23 mouse cellular contexts compared by ENCODE assay signal in genomic region chr1:192962323-192962722, GRCm38 (mm10).
DNase-seq lines count a peak whose midpoint lies in the region; ATAC-seq lines count a peak whose summit lies in the region.
"Had no signal": no experiment of that assay in that cellular context is flagged by ENCODE, and none has a peak within 500 bp of the region (broad histone marks: within the 10 kb centered on the region; RNA-seq: fewer than 3 reads in every experiment).

No protein-coding gene starts in this region.

- H3K27me3 ChIP-seq in hindbrain, embryonic 16.5 days (replicated peaks; ENCODE audit: control insufficient read depth, insufficient read depth, low read length): no peaks in the 10 kb centered on the region
- no peaks in the 10 kb centered on the region for H3K27me3 ChIP-seq in hindbrain, embryonic 11.5 days (ENCODE audit: control insufficient read depth, insufficient read depth, low read length)
- H3K27me3 ChIP-seq in midbrain, embryonic 15.5 days (replicated peaks): no peaks in the 10 kb centered on the region
- no peaks in the 10 kb centered on the region for H3K27me3 ChIP-seq in midbrain, embryonic 16.5 days (ENCODE audit: control insufficient read depth, insufficient read depth, low read depth, low read length)
- H3K27me3 ChIP-seq in neural tube, embryonic 14.5 days (ENCODE audit: control insufficient read depth, insufficient read depth, low read length): no peaks in the 10 kb centered on the region
- H3K27me3 ChIP-seq: embryonic facial prominence, embryonic 13.5 days; forebrain, embryonic 12.5 days had no signal

- no peaks in the 10 kb centered on the region for H3K4me1 ChIP-seq in hindbrain, embryonic 16.5 days (ENCODE audit: control insufficient read depth, insufficient read depth, low read depth, low read length)
- H3K4me1 ChIP-seq in hindbrain, embryonic 11.5 days (replicated peaks; ENCODE audit: control insufficient read depth, insufficient read depth, low read length): no peaks in the 10 kb centered on the region
- no peaks in the 10 kb centered on the region for H3K4me1 ChIP-seq in midbrain, embryonic 15.5 days
- H3K4me1 ChIP-seq in midbrain, embryonic 16.5 days (ENCODE audit: control insufficient read depth, insufficient read depth, low read length): no peaks in the 10 kb centered on the region
- no peaks in the 10 kb centered on the region for H3K4me1 ChIP-seq in neural tube, embryonic 14.5 days (ENCODE audit: control insufficient read depth, insufficient read depth, low read length)
- H3K4me1 ChIP-seq: embryonic facial prominence, embryonic 10.5 days; embryonic facial prominence, embryonic 13.5 days; forebrain, embryonic 12.5 days had no signal

- ATAC-seq in hindbrain, embryonic 16.5 days: peak; percentile 64; the same call in 1 of the 2 replicates
- ATAC-seq in hindbrain, embryonic 11.5 days (ENCODE audit: low FRiP score): no peak
- peak; percentile 69; the same call in 1 of the 2 replicates for ATAC-seq in midbrain, embryonic 15.5 days (replicated peaks)
- ATAC-seq in midbrain, embryonic 16.5 days: no peak
- peak; percentile 58; the same call in 1 of the 2 replicates for ATAC-seq in neural tube, embryonic 14.5 days (ENCODE audit: low read depth)
- ATAC-seq: CD4-positive, CD25-positive, alpha-beta regulatory T cell, adult 4 months; forebrain, postnatal 0 days had no signal

- no peak overlapping the region for H3K9ac ChIP-seq in hindbrain, embryonic 16.5 days (ENCODE audit: low read depth, low read length)
- H3K9ac ChIP-seq in hindbrain, embryonic 11.5 days (ENCODE audit: low read depth, low read length): no peak overlapping the region
- no peak overlapping the region for H3K9ac ChIP-seq in midbrain, embryonic 15.5 days
- no peak overlapping the region for H3K9ac ChIP-seq in midbrain, embryonic 16.5 days (ENCODE audit: low read depth, low read length)
- no peak overlapping the region for H3K9ac ChIP-seq in neural tube, embryonic 14.5 days (replicated peaks; ENCODE audit: low read depth, low read length)
- H3K9ac ChIP-seq: embryonic facial prominence, embryonic 13.5 days; forebrain, embryonic 12.5 days; forebrain, postnatal 0 days had no signal

- H3K27ac ChIP-seq in hindbrain, embryonic 16.5 days (ENCODE audit: low read depth, low read length): no peak overlapping the region
- no peak overlapping the region for H3K27ac ChIP-seq in hindbrain, embryonic 11.5 days (ENCODE audit: low read depth, low read length)
- H3K27ac ChIP-seq in midbrain, embryonic 15.5 days: no peak overlapping the region
- no peak overlapping the region for H3K27ac ChIP-seq in midbrain, embryonic 16.5 days (ENCODE audit: low read length)
- no peak overlapping the region for H3K27ac ChIP-seq in neural tube, embryonic 14.5 days (ENCODE audit: low read depth, low read length)
- H3K27ac ChIP-seq: embryonic facial prominence, embryonic 10.5 days; embryonic facial prominence, embryonic 13.5 days; forebrain, embryonic 12.5 days; gastrocnemius, adult 2 months had no signal

- 69% methylated on average over 5 of the region's 5 CpGs for WGBS in hindbrain, embryonic 16.5 days
- WGBS in hindbrain, embryonic 11.5 days: 88% methylated on average over 5 of the region's 5 CpGs
- WGBS in midbrain, embryonic 15.5 days: 74% methylated on average over 5 of the region's 5 CpGs
- 66% methylated on average over 5 of the region's 5 CpGs for WGBS in midbrain, embryonic 16.5 days
- 71% methylated on average over 5 of the region's 5 CpGs for WGBS in neural tube, embryonic 14.5 days

- no peaks in the 10 kb centered on the region for H3K9me3 ChIP-seq in hindbrain, embryonic 16.5 days (ENCODE audit: control insufficient read depth, low read length)
- no peaks in the 10 kb centered on the region for H3K9me3 ChIP-seq in hindbrain, embryonic 11.5 days (ENCODE audit: control insufficient read depth, low read length)
- H3K9me3 ChIP-seq in midbrain, embryonic 15.5 days: no peaks in the 10 kb centered on the region
- H3K9me3 ChIP-seq in midbrain, embryonic 16.5 days (replicated peaks; ENCODE audit: control insufficient read depth, low read length, poor library complexity, severe bottlenecking): no peaks in the 10 kb centered on the region
- no peaks in the 10 kb centered on the region for H3K9me3 ChIP-seq in neural tube, embryonic 14.5 days (ENCODE audit: control insufficient read depth, low read length)
- H3K9me3 ChIP-seq: embryonic facial prominence, embryonic 13.5 days; forebrain, embryonic 12.5 days had no signal

- peaks cover 2% of the 10 kb centered on the region; the same call in 1 of the 2 replicates for H3K36me3 ChIP-seq in hindbrain, embryonic 16.5 days (ENCODE audit: control insufficient read depth, insufficient read depth, low read length)
- H3K36me3 ChIP-seq in hindbrain, embryonic 11.5 days (ENCODE audit: control insufficient read depth, insufficient read depth, low read length): no peaks in the 10 kb centered on the region
- no peaks in the 10 kb centered on the region for H3K36me3 ChIP-seq in midbrain, embryonic 15.5 days (replicated peaks)
- H3K36me3 ChIP-seq in midbrain, embryonic 16.5 days (ENCODE audit: control insufficient read depth, insufficient read depth, low read length): no peaks in the 10 kb centered on the region
- H3K36me3 ChIP-seq in neural tube, embryonic 14.5 days (ENCODE audit: control insufficient read depth, insufficient read depth, low read length): no peaks in the 10 kb centered on the region

- no peak overlapping the region for H3K4me3 ChIP-seq in hindbrain, embryonic 16.5 days (ENCODE audit: low read length)
- H3K4me3 ChIP-seq in hindbrain, embryonic 11.5 days (ENCODE audit: low read depth, low read length): no peak overlapping the region
- H3K4me3 ChIP-seq in midbrain, embryonic 15.5 days: no peak overlapping the region
- no peak overlapping the region for H3K4me3 ChIP-seq in midbrain, embryonic 16.5 days (ENCODE audit: low read depth, low read length)
- no peak overlapping the region for H3K4me3 ChIP-seq in neural tube, embryonic 14.5 days (ENCODE audit: low read depth, low read length)
- H3K4me3 ChIP-seq: embryonic facial prominence, embryonic 10.5 days; embryonic facial prominence, embryonic 13.5 days; erythroblast, embryonic 14.5 days; forebrain, embryonic 12.5 days; gastrocnemius, adult 2 months had no signal

- DNase-seq in hindbrain, embryonic 11.5 days (ENCODE audit: low spot score): no peak
- no peak for DNase-seq in neural tube, embryonic 10.5 days (ENCODE audit: extremely low spot score, low spot score)
- DNase-seq: adrenal gland, adult 2 months; adrenal gland, postnatal 14 days; cerebellum, adult 11-12 months; cerebellum, adult 8-10 months; cerebellum, postnatal 10 days; cerebellum, postnatal 36 days; embryo, embryonic 11 days; forebrain, postnatal 0 days; gastrocnemius, adult 2 months; gastrocnemius, postnatal 14 days; heart, adult 11 months had no signal

- H3K4me2 ChIP-seq in hindbrain, embryonic 16.5 days (ENCODE audit: low read length): no peak overlapping the region
- H3K4me2 ChIP-seq in hindbrain, embryonic 11.5 days (replicated peaks; ENCODE audit: low read depth, low read length): no peak overlapping the region
- H3K4me2 ChIP-seq in midbrain, embryonic 15.5 days: no peak overlapping the region
- no peak overlapping the region for H3K4me2 ChIP-seq in midbrain, embryonic 16.5 days (ENCODE audit: low read length)
- no peak overlapping the region for H3K4me2 ChIP-seq in neural tube, embryonic 14.5 days (ENCODE audit: low read depth, low read length)
- H3K4me2 ChIP-seq: embryonic facial prominence, embryonic 13.5 days; forebrain, embryonic 12.5 days; heart, embryonic 11.5 days had no signal

Comparison
In these comparisons a context has a peak if more than half of its experiments do, and no peak if none do; other contexts are left out.
1. ATAC-seq: peak in hindbrain, embryonic 16.5 days (single experiment), midbrain, embryonic 15.5 days (single experiment) and neural tube, embryonic 14.5 days (single experiment); none in hindbrain, embryonic 11.5 days (single experiment) and midbrain, embryonic 16.5 days (single experiment).